Mouse (Mus musculus) frontal cortex, postnatal 25 days (tissue): ENCODE measurements around the gene Crtap.
"Not testable (repeated sequence)": the region's sequence is repeated elsewhere in the genome, so short reads cannot be mapped to it uniquely, and the experiment has no call there.

ENCODE experiments used
- DNase-seq, 2 experiments: peaks; one replicate each; pipeline ENCODE4 v3.0.0; 2022; ENCODE audit warnings: low spot score in 2 of 2

The Crtap gene

DNA sequence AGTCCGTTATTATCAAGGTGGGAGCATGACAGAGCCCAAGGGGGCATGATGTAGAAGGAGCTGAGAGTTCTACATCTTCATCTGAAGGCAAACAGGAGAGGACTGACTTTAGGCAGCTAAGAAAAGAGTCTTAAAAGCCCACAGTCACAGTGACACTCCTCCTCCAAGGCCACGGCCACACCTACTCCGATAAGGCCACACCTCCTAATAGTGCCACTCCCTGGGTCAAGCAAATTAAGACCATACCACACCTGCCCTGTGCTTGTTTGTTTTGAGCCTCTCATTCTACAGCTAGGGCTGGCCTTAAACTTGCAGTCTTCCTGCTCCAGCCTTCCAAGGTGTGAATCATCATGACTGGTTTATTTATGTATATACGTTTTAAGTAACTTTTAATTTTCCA lies 4.8 kb upstream of the Crtap start:
- no peak for DNase-seq

DNA sequence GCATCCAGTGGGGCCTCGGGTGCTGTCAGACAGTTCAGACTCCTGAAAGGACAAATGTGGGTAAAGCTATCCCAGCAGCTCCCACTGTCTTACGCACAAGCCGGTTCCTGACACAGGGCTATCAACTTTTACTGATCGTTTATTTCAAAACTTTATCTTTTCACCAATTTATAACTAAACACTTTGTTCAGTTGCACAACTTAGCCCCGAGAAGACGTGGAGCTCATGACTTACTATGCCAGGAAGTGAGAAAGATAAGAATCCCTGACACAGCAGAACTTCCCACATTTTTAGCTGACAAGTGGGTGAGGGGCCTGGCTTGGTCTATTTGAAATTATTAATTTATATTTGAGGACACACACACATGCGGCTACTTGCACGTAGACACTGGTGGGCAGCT lies 4.2 kb upstream of the Crtap start:
- DNase-seq, result no peak

DNA sequence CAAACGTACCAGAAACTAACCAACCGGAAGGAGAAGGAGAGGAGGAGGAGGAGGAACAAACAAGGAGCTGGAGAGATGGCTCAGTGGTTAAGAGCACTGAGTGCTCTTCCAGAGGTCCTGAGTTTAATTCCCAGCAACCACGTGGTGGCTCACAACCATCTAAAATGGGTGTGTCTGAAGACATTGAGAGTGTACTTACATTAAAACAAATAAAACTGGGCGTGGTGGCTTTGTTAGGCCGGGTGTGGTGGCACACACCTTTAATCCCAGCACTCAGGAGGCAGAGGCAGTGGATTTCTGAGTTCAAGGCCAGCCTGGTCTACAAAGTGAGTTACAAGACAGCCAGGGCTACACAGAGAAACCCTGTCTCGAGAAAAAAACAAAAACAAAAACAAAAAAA lies 3.7 kb upstream of the Crtap start:
- not testable (repeated sequence) for DNase-seq

DNA sequence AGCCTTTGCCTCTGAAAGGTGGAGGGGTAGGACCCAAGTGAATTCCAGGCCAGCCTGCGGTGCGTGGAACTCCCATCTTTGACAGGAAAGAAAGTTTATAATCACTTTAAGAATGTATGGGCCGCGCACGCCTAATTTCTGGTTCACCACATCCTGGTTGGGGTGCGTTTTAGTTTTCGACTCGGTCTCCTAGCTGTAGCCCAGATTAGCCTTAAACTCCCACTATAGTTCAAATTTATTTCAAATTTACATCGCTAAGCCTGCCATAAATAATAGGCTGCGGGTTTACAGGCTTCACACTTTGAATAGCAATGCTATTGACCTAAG lies 237 bp upstream of the Crtap start:
- DNase-seq, result no peak

DNA sequence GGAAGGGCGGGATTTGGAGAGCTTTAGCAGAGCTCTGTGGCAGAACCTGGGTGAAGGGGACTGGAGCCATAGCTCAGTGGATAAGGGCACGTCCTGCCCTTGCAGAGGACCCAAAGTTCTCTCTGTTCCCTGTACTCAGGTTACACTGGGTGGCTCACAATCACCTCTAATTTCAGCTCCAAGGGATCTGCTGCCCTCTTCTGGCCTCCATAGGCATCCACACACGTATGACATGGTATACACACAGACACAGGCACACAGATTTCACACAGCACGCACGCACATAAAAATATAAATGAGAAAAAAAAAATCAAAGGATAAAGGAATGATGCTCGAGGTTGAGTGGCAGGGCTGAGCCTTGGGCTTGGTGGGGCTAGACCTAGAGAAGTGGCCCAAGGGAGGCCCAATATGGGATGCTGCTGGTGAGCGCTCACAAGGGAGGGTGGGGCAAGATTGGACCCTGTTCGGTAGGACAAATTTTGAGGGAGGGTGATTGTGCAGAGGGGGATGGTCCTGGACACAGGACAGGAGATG lies 1.0 kb downstream of the Crtap start:
- DNase-seq, result no peak

DNA sequence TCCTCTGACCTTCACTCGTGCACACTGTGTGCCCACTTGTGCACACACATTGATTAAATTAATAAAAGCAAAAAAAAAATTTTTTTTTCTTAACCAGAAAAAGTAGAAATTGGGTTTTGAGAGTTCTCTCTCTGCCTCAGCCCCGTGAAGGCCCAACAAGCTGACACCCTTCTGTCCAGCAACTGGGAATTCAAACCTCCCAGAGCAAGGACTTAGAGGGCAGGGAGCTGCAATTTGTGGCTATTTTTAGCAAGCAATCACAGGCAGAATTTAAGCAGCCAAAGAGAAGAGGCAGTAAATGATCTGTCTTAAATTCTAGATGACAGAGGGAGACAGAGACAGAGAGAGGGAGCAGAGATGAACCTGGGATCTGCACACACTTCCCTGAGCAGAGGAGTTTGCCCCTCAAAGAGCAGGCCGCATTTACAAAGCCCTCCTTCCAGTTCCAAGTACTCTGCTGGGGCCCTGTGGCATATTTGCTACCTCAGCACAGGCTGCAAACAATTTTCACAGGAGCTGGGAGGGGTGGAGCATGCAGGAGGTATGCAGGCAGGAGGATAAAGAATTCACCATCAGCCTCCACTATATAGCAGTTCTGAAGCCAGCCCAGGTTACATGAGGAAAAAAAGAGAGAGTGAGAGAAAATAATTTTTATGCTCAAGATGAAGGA lies 1.6 kb downstream of the Crtap start:
- no peak for DNase-seq

DNA sequence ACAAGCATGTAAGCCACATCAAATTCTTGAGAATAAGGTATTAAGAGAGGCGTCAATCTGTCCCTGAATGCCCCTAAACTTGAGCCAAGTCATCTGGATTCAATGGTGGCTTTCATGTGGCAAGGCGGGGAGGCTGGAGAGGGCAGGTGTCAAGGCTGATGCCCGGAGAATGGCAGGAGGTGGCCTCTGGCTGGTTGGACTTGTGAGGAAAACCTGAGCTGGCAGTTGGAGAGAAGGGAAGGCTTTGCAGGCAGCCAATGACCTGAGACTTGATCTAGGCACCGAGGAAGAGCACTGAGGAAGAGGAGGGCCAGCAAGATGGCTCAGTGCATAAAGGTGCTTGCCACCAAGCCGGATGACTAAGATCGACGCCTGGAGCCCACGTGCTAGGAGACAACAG lies 2.2 kb downstream of the Crtap start:
- DNase-seq, result no peak

DNA sequence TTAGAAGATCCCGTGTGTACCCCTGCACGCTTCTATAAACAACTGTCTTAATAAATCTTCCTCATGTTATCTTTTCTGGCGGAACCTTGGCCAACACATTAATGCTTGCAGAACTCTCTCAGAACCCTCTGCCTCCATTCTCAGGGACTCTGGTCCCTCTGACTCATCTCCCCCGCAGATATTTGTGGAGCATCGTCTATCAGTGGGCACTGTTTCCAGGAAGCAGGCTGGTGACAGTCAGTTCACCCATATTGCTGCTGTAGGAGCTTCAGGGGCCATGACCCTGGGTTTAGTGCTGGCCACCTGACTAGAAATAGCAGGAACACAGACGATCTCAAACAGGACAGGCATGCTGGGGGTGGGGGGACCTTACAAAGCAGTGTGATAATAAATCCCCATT lies 3.4 kb downstream of the Crtap start:
- DNase-seq, result no peak

DNA sequence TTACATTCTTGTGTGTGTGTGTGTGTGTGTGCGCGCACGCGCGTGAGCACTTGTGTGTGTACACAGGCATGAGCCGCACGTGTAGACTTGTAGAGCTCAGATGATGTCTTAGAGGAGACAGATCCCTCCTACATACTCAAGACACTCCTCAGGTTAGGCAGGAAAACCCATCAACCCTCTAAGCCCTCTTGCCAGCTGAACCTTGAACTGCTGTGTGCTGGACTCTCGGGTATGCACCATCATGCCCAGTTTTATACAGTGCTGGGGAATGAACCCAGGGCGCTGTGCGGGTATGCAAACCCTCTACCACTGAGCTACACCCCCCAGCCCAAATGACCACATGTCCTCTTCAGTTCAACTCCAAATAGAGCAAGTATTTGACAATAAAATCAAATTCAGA lies 5.3 kb downstream of the Crtap start:
- DNase-seq, result no peak

DNA sequence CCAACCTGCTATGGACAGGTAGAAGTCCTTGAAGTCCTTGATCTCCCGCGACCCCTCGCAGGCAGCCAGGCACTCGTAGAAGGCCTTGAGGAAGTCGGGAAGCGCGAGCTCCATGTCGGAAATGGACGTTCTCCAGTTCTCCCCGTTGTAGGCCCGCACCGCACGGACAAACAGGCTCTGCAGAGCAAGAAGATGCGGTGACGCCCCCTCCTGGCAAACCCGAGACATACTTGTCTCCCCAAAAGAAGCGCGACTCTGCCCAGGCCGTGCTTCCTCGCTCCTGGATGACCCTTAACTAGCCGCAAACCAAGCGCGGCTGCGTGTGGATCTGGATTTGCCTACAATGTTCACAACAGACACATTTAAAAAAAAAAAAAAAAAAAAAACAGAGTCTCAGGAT lies 5.8 kb downstream of the Crtap start:
- DNase-seq, result no peak

DNA sequence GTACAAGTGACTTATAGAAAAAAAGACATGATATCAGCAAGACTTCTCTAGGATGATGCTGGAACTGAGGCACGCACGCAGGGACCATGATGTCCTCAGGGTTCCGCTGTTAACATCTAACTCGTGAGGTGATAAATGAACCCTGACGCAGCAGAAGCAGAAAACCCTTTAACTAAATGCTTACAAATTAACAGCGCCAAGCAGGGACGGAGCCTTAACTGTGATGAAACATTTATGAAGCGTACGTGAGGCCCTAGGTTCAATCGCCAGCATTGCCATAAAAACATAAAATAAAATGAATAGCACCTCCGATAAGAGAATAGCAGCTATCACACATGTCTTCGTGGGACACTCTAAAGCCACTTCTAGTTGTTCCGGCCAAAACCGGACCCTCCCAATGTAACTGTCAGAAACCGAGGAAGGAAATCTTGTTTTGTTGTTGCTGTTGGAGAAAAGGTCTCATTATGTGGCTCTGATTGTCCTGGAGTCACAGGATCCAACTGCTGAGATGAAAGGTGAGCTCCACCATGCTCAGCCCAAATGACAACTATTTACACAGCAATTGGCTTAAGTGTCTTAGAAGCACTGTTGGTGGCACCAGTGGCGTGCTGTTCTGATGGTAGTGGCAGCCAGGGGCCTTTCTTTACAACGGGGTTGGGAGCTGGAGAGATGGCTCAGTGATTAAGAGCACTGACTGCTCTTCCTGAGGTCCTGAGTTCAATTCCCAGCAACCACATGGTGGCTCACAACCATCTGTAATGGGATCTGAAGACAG lies 7.4 kb downstream of the Crtap start:
- DNase-seq, result no peak

DNA sequence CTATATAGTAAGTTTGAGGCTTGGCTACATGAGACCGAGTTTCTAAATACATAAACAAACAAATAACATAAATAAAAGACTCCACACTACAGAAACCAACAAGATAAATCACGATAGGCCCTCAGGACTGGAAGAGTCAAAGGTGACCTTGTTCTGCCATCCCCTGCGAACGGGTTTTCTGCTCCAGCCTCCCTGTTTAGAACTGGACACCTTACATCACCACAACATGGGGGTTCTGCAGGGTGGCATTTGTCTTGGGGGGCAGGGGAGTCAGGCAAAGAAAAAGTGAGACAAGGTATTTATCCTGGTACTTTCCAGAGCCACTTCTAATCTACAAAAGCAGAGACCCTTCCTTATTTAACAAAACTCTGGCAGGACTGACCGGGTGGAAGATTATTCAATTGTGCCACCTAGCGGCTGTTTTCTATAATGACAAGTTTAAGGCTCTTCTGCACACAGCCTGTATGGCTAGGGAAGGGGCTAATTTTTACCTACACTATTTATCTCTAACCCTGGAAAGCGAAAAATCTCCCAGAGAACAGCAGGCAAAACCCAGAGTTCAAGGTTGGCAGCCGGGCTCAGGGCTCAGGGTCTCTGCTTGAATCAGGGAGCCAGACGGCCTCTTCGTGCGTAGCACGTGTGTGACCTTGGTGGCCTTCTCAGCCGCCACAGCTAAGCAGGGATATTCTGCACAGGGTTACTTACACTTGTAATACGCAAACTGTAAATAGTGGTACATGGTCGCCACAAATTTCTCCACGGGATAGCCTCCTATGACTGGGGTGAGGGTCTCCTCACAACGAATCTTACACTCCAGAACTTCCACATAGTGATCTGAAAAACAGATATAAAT lies 9.4 kb downstream of the Crtap start:
- DNase-seq, result no peak

DNA sequence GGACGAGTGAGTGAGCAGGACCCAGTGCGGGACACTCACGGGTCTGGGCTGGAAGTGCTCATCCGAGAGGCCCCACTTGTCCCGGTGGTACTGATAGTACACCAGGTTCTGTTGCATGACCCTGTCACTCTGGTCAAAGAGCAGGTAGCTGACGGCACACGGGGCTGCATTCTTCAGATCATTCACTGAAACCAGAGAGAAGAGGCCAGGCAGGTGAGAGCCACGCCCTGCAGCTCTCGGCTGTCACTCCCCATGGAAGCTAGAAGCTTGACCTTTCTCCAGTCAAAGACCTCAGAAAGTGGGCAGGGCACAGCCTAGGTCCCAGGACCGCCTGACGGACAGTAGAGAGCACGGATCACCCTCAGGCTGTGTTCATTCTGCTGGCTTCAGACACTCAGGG lies 10.6 kb downstream of the Crtap start:
- no peak for DNase-seq

DNA sequence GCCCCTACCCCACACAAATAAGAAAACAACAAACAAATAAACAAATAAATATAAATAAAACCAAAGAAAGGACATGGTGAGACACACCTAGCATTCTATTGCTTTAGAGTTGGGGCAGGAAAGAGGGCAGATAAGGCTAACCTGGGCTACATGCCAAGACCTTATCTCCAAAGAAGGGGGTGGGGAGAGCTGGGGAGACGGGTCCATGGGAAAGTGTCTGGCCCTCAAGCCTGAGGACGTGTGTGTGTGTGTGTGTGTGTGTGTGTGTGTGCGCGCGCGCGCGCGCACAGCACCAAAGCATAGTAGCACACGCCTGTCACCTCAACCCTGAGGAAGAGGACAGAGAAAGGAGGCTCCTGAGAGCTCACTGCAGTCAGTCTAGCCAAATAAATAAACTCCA lies 13.3 kb downstream of the Crtap start:
- DNase-seq, result no peak

DNA sequence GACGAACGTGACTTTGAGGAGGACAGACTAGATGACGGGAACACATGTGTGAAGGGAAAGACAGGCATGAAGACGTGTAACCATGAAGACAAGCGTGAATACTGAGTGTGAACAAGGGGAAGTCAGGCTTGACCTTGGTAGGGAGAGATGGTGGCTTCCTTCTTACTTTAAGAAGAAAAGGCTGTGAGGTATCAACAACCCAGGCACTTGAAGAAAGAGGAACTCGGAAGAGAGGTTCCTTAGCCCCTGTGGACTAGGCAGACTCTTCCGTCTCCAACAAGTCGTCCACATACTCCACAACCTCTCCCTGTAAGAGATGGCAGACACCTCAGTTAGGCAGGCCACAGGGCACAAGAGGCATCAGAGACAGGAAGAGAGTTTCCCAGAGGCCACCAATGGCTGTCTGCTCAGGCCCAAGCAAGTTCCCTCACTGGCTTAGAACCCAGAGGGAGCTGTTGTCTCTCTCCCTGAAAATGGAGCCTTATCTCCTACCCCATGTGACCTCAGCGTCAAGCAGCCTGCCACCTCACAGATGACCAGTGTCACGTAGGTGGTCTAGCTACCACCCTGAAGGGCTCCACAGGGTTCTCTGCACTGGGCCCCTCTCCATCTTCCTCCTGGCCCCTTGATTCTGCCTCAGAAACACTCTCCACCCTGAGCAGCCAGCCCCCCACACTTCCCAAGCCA lies 15.1 kb downstream of the Crtap start:
- DNase-seq, result no peak

DNA sequence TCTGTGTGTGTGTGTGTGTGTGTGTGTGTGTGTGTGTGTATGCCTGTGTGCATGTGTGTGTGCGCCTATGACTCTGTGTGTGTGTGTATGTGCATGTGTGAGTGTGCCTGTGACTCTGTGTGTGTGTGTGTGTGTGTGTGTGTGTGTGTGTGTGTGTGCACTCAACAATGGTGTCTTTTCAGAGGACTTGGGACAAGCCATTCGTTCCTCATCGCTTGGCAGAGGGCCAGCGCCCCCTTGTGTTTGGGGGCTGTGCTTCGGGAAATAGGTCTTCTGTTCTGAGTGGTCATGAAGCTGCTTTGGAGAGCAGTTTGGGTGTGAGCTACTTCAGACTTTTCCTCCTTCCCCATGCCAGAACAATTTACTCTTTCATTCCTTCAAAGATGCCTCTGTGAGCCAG lies 18.8 kb downstream of the Crtap start:
- DNase-seq, result not testable (repeated sequence)

DNA sequence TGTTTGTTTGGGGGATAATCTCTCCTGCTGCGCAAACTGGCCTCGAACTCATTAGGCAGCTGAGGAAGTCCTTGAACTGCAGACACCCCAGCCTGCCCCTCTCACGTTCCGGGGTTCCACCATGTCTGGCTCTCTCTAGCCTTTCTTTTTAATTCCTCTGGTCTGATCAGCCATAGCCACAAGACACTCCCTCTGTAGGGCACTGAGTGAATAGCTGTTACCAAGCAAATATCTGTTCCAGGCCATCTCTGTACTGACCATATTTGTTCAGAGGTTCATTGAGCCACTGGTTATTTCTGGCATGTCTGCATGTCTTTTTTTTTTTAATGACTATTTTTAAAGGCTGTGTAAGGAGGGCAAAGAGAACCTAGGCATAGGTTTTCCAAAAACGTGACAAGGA lies 21.1 kb downstream of the Crtap start:
- DNase-seq, result not testable (repeated sequence)

DNA sequence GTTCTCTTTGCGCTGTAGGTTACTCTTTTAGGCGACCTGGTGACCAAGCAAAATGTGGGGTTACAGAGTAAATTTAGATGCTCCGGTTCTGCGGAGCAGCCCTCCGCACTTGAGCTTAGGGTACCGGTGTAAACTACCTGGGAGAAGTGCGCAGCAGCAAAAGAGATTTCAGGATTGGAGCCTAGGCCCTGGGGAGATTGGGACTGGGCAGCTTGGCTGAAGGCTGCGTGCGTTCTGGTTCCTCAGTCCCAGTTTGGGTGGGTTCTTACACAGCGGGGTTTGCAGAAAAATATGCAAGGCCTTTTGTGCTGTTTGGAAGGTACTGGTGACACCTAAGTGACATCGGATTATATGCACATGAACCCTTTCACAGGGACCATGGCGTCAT lies 22.0 kb downstream of the Crtap start:
- DNase-seq, result no peak

DNA sequence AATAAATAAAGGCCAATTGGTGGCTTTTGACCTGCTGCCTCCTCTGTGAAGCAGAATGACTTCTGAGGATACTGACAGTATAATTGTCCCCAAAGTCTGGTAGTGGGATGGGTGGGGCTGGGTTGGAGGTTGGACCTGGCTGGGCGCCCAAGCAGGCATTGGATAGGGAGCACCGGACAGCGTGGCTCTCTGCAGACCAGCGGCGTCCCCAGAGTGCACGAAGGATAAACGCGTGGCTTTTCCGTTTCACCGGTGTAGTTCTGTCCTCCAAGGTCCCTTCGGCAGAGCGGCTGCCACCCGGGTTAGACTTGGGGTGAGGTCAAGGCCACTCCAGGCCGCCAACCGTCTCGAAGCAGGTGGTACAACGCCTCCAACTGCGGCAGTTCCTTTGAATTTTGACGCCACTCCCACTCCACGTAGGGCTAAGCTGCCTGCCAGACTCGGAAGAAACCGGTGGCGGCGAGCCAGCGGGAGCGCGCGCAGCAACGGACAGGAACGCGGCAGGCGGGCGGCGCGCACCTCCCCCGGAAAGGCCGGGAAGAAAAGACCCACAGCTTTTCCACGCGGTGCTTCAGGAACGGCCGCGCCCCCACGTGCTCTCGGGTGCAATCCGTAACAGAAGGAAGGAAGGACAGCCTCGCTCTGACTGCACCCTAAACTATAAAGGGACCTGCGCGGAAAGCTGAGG lies 22.5 kb downstream of the Crtap start:
- peak; percentile 66 to 69 for DNase-seq

DNA sequence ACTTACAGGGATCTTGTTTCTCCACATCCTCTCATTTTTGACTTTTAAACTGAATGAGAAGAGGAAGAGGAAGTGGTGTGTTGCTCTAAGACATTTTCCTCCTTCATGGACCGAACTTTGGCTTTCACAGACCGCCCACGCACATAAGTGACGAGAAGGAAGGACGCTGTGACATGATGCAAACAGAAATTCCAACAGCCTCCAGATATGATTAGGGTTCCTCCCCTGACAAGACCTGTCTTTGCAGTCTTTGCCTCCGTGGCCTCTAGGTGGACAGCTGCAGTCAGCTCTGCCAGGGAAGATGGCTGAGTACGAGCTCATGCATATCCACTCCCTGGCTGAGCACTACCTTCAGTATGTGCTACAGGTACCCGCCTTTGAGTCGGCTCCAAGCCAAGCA lies 60.6 kb downstream of the Crtap start, which contains the start of gene Bcl2a1c:
TSS of gene Bcl2a1c (plus strand) at position 281 of the 400 bp plus-strand sequence.
- DNase-seq, result not testable (repeated sequence)

DNA sequence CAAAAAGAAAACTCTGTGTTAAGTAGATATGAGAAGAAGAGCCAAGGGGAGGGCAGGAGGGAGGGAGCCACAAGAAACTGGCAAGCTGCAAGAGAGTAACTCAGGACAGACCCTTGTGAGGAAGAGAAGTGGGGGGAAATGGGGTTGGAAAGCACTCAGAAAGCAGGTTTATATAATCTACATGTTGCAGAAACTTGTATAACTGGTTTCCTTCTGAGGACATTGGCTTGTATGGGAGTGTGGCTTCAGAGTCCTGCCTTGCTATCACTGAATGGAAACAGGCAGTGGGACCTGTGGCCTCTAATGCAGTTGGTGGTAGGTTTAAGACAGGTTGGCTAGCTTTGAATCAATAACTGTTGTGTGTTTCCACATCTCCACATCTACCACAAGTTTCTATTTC lies 62.1 kb downstream of the Crtap start:
- DNase-seq, result not testable (repeated sequence)
